Mouse (Mus musculus) right cerebral cortex, postnatal 36 days (tissue): Measurements from ENCODE around the gene Ppil6.

Experiments used
- DNase-seq, 2 experiments: peaks; one replicate each; pipeline ENCODE4 v3.0.0; 2022; ENCODE audit warnings: low spot score in 2 of 2, mixed read lengths in 1 of 2

Gene Ppil6

GRCm38 (mm10) chr10:41489708-41490517 is at the start of gene Ppil6, which contains the start of gene Smpd2:
TSS of gene Ppil6 (plus strand) at chr10:41490439.
TSS of gene Smpd2 (minus strand) at chr10:41490369.
- DNase-seq, result peak; percentile 92

DNA sequence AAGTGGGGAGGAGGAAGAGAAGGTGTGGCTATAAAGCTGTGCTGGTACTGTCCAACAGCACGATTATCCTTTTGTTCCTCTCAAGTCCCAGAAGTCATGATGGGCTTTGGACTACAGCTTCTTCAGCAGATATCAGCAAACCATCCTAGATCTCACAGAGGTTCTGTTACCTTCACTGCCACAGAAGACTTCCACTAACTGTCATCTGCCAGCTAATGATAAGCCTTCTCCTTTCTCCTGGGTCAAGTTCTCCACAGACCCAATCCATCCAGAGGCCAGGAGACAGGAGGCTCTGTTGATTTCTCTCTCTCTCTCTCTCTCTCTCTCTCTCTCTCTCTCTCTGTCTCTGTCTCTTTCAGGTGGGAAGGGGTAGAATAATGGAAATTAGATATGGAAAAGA is 42.0 kb upstream of the Ppil6 start:
- DNase-seq, result no peak

GRCm38 (mm10) chr10:41449684-41450083 is 40.6 kb upstream of the Ppil6 start:
- DNase-seq, result peak in 1 of 2 experiments; percentile 14

- peak; percentile 91 for DNase-seq
These were observed 40.0 kb upstream of the Ppil6 start, which contains the start of gene Zbtb24 for GRCm38 (mm10) chr10:41450137-41450670. TSS of gene Zbtb24 (plus strand) at chr10:41450383.

DNA sequence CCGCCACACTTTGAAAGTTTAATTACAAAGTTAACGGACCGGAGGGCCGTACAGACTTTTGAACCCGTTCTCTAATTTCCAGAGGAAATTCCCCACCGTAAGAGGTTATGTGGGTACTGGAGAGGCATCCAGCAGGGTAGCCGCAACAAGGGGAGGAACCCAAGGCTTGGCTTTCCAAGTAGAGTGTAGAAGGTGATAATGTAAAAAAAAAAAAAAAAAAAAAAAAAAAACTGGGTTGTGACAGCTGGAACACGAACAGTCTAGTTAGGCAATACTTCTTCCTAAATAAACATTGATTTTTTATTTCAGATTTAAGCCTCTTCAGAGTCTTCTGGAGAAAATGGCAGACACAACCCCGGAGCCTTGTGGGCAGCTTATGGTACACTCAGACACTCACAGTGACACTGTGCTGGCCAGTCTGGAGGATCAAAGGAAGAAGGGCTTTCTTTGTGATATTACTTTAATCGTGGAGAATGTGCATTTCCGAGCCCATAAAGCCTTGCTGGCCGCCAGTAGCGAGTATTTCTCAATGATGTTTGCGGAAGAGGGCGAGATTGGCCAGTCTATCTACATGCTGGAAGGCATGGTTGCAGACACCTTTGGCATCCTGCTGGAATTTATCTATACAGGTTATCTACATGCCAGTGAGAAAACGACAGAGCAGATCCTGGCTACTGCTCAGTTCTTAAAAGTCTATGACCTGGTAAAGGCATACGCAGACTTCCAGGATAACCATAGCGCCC is 39.3 kb upstream of the Ppil6 start:
- DNase-seq, result no peak

- DNase-seq, result no peak
These were observed 38.6 kb upstream of the Ppil6 start for GRCm38 (mm10) chr10:41451656-41452055.

DNA sequence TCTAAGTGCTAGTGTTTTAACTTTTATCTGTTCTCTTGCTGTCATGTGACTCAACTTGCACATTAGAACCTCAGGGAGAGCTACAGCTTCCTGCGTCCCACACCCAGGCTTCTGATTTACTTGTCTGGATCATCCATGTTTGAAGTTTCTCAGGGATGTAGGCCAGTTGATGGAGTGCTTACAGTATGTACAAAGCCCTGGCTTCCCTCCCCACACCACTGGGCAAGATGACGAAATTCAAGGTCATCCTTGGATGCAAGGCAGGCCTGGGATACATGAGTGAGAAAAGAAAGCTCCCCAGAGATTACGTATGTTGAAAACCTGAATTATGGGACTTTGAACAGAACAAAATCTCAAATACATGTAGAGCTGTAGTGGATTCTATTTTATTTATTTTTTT is 37.4 kb upstream of the Ppil6 start:
- DNase-seq, result no peak

DNA sequence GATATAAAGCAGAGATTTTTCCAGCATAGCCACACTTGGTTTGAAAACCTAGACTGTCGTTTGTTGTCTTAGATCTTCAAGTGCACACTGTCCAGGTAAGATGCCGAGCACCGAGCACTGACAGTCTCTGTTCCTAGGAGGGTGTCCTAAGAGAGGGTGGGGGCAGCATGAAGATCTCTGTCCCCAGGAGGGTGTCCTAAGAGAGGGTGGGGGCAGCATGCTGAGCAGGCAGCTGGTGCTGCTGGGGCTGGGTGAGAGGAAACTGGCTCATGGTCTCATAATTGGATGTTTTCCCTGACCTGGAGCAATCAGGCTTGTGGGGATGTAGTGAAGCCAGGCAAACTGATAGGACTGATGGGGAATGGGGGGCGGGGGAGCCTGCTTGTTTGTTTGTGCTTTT is 30.2 kb upstream of the Ppil6 start:
- no peak for DNase-seq

- DNase-seq, result no peak
These were observed 29.7 kb upstream of the Ppil6 start for GRCm38 (mm10) chr10:41460501-41460900.

GRCm38 (mm10) chr10:41461057-41461722 is 29.0 kb upstream of the Ppil6 start:
- DNase-seq, result no peak

DNA sequence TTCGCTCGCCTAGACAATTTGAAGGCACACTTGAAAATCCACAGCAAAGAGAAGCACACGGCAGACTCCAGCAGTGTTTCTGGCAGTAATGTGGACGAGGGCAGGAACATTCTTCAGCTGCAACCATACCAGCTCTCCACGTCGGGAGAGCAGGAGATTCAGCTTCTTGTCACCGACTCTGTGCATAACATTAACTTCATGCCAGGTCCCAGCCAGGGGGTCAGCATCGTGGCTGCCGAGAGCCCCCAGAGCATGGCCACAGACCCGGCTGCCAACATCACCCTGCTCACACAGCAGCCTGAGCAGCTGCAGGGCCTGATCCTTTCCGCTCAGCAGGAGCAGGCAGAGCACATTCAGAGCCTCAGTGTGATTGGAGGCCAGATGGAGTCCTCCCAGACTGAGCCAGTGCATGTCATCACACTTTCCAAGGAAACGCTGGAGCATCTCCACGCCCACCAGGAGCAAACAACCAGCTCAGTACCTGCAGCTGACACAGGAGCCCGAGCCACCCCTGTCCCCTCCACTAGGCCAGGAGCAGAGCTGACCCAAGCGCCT is 25.8 kb upstream of the Ppil6 start:
- no peak for DNase-seq

DNA sequence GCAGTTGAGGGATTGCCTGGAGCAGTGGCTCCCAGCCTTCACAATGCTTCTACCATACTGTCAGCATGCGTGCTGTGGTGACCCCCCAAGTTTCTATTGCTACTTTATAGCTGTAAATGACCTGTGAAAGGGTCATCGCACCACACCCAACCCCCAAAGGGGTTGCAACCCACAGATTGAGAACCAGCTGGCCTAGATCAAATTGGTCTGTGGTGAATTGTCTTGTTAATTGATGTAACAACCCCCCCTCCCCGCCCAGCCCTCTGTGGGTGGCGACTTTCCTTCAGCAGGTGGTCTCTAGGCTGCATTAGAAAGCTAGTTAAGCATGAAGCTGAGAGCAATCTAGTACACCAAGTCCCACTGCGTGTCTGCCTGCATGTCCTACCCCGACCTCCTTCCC is 22.9 kb upstream of the Ppil6 start:
- DNase-seq, result no peak

- no peak for DNase-seq
These were observed 19.5 kb upstream of the Ppil6 start for GRCm38 (mm10) chr10:41470693-41471092.

DNA sequence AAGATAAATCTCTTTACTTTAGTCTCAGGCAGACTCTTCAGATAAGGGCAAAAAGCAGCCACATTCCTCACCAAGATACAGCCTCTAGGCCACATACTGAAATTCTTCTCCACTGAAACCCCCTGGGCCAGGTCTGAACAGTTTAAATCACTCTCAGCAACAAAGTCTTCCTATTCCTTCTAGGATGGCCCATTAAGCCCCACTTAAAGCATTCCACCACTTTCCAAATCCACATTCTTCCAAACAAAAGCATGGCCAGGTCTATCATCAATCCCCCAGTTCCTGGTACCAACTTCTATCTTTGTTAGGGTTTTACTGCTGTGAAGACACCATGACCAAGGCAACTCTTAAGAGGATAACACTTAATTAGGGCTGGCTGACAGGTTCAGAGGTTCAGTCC is 17.7 kb upstream of the Ppil6 start:
- DNase-seq, result no peak

GRCm38 (mm10) chr10:41472962-41473481 is 17.2 kb upstream of the Ppil6 start:
- no peak for DNase-seq

DNA sequence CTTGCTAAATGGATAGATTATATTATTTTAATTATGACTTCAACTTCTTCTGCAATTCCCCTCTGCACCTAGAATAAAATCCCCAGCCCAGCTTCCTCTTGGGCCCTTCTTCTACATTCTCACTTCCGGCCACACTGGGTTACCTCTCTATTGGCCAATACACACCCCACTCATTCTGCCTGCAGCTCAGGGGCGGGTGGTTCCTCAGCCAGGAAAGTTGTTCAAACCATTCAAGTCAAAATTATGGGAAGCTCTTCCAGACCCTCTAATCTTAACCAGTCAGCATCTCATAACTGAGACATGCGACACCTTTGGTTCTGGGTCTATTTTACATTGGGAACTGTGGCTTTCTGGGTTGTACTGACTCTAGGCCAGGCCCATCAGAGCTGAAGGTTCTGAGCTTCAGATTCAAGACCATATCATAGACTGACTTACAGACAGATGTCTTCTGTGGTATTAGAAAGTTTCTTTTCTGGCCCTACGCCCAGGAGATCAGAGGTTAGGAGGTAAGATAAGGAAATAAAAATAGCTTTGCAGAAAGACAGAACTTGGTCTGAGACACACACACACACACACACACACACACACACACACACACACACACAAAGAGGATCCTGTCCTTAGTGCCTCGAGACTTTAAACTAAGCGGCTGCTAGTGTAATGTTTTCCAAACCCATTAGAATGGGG is 16.3 kb upstream of the Ppil6 start:
- DNase-seq, result no peak

DNA sequence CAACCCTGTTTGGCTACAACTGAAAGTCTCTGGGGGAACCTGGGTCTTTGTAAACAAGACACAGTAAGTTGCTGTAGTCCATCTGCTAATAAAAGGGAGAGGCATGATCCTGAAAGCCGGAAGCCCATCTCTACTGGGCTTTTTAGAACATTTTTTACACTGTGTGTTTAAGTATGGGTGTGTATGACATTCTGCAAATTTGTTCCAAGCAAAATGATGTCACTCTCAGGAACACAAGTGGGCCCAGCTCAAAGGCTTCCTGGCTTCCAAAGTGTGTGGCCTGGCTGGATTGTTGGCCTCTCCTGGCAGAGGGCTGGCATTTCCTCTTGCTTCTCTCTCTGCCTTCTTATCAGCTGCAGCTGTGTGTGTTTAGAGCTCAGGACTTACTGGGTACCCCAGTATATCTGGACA is 15.3 kb upstream of the Ppil6 start:
- no peak for DNase-seq

DNA sequence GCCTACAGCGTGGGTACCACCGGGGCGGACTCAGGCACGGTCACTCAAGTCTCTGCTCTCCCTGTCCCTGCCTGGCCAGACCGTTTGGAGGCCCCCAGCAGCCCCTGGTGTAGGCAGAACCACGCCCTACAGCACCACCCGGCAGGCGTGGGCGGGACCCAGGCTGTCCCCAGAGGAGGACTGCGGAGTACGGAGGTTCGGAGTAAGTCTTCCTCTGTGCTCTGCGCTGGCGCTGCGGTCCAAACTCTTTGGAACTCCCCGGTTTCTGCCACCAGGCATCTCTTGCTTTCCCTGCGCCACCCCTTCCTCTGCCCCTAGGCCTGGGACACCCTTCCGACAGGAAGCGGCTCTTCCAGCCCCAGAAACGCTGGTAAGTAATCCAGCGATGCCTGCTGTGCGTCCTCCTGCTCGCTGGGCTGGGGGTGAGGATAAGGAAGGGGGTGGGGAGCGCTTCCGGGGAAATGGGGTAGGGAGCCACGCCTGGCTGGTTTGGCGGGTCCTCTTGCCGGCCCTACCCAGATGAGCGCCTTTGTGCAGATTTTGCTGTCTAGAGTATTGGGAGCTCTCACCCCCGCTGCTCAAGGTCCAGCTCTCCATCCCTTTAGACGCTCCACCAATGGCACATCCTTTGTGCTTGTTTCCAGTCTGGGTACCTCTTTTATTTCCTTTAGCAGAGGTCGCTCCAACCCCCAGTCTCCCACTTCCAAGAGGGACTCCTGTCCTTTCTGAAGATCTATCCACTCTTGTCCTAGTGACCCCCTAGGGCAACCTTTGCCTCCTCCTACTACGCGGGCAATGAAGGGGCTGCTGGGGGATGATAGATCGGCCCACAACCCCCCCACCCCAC is 13.8 kb upstream of the Ppil6 start, which contains the start of gene Mical1:
Mical1 (plus strand) TSS at position 144 of the 847 bp plus-strand sequence.
- peak; percentile 48 to 51 for DNase-seq

GRCm38 (mm10) chr10:41477018-41477277 is 13.3 kb upstream of the Ppil6 start:
- no peak for DNase-seq
